Mouse (Mus musculus) lung, adult 18-20 months (tissue): ENCODE data around the gene Pfn3.
A peak's percentile ranks its signal among the peaks of the same experiment; 100 is the strongest.

ENCODE experiments used
- DNase-seq, 2 experiments: peaks; one replicate each; pipeline ENCODE4 v3.0.0; 2022; ENCODE audit warnings: mixed read lengths in 2 of 2

Gene Pfn3

GRCm38 (mm10) chr13:55429226-55429888 lies 14.3 kb upstream of the Pfn3 start:
- DNase-seq, result peak; percentile 87 to 92

- DNase-seq, result no peak
These were observed 11.6 kb upstream of the Pfn3 start, which contains the start of gene F12 for GRCm38 (mm10) chr13:55426613-55427012. Gene F12, minus strand, starts transcription at chr13:55426793.

GRCm38 (mm10) chr13:55420933-55421800 lies 6.1 kb upstream of the Pfn3 start:
- DNase-seq, result peak; percentile 71 to 73

- no peak for DNase-seq
These were observed 5.2 kb upstream of the Pfn3 start for GRCm38 (mm10) chr13:55420018-55420932.

- no peak for DNase-seq
These were observed 4.1 kb upstream of the Pfn3 start for GRCm38 (mm10) chr13:55419142-55419541.

- peak; percentile 89 to 92 for DNase-seq
These were observed 3.0 kb upstream of the Pfn3 start for GRCm38 (mm10) chr13:55418004-55418403.

- DNase-seq, result peak in 1 of 2 experiments; percentile 13
These were observed 1.7 kb downstream of the Pfn3 start for GRCm38 (mm10) chr13:55413333-55413732.

- DNase-seq, result no peak
These were observed 2.3 kb downstream of the Pfn3 start for GRCm38 (mm10) chr13:55412643-55413307.

GRCm38 (mm10) chr13:55411826-55412225 lies 3.2 kb downstream of the Pfn3 start:
- no peak for DNase-seq

GRCm38 (mm10) chr13:55408546-55409120 lies 6.4 kb downstream of the Pfn3 start:
- DNase-seq, result no peak

- DNase-seq, result no peak
These were observed 7.7 kb downstream of the Pfn3 start for GRCm38 (mm10) chr13:55407341-55407740.

- DNase-seq, result no peak
These were observed 9.1 kb downstream of the Pfn3 start for GRCm38 (mm10) chr13:55405783-55406390.

- peak; percentile 64 to 72 for DNase-seq
These were observed 9.9 kb downstream of the Pfn3 start for GRCm38 (mm10) chr13:55404853-55405782.

- DNase-seq, result no peak
These were observed 10.8 kb downstream of the Pfn3 start for GRCm38 (mm10) chr13:55403935-55404852.

GRCm38 (mm10) chr13:55403266-55403665 lies 11.8 kb downstream of the Pfn3 start:
- DNase-seq, result no peak

GRCm38 (mm10) chr13:55400039-55400346 lies 15.0 kb downstream of the Pfn3 start:
- DNase-seq, result no peak

- DNase-seq, result no peak
These were observed 15.6 kb downstream of the Pfn3 start for GRCm38 (mm10) chr13:55399300-55400038.

GRCm38 (mm10) chr13:55398088-55398487 lies 16.9 kb downstream of the Pfn3 start, which contains the start of gene Slc34a1:
Gene Slc34a1, plus strand, starts transcription at chr13:55398187.
- DNase-seq, result no peak

- no peak for DNase-seq
These were observed 22.1 kb downstream of the Pfn3 start for GRCm38 (mm10) chr13:55392933-55393332.
